Mouse (Mus musculus): ENCODE measurements around the gene Rtn1.
A peak's percentile ranks its signal among the peaks of the same experiment; 100 is the strongest.

Gene Rtn1

DNA sequence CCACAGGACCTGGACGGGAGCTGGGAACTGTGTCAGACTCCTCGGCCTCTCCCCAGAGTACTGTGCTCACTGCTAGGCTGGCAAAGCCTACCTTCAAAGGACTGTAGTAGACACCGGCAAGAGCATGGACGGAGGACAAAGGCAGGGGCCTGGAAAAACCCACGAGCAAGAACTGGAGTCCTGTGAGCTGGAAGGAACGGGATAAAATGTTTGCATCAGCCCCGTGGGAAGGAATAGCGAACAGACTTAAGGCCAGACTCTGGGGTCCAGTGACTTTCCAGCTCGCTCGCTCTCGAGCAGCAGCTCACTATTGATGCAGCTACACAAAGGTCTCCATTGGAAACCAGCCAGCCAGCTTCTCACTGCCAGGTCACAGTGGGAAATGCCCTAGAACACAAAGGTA, 34.0 kb downstream of the Rtn1 start:
- DNase-seq (ENCODE audit: low read depth, low spot score): peak; percentile 54

DNA sequence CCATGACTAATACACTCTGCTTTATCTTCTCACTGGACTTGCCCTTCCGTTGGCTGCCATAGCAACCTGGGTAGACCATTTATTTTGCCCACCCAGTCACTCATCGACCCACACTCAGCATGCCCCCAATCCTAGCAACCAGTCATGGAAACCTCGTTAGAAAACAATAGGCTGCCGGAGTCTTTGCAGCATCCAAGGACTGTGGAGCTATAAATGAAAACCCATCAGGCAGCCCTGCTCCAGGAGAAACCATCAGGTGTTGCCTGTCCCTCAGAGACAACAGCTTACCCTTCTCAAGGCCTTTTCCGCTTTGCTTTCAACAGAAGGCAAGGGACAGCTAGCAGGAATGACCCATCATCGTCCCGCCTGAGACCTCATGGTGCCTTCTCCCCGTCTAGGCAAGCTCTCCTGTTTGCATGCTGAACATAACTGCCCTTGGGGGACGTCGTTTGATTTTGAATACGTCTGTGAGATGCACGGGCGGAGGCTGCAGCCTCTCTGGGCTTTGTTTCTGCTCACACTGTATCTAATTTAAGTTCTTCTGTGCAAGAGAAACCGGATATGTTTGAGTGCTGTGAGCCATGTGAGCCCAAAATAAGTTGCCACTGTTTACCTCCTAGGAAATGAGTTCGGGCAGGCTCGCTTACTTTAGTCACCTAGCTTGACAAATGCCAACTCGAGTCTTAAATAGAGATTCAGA, 34.8 kb downstream of the Rtn1 start:
- DNase-seq (ENCODE audit: low read depth, low spot score): peak; percentile 78

DNA sequence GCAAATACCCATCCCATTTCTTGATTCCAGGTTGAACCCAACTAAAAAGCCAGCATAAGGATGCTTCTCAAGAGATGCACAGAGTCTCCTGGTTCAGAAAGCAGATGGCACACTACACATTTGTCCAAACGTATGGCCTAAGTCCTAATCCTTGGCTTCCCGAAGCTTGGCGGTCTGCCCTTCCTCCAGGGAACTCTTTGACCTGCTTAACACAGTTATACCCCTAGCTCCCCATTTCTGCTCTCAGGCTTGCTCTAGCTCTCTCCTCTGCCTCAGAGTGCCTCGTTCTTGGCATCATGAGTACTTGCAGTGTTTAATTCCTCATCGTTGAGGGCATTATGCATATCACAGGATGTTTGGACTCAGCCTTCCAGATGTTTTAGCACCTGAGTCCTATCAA, 38.8 kb downstream of the Rtn1 start:
- DNase-seq (ENCODE audit: low read depth, low spot score): no peak

DNA sequence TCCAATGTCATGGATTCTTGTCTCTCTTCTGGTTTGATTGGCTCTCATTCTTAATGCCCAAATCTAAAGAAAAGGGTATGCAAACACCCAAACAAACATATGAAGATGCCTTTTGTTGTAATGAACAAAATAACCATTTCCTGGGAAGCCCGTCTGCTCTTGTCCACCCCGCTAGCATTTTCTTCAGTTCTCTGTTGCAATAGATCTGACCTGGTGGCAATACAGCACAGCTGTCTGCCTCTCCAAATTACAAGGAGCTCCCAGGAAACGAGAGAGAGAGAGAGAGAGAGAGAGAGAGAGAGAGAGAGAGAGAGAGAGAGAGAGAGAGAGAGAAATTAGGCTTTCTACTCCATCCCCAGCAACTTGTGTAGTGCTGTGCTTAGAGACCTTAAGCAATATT, 42.1 kb downstream of the Rtn1 start:
- no peak for DNase-seq (ENCODE audit: low read depth, low spot score)

DNA sequence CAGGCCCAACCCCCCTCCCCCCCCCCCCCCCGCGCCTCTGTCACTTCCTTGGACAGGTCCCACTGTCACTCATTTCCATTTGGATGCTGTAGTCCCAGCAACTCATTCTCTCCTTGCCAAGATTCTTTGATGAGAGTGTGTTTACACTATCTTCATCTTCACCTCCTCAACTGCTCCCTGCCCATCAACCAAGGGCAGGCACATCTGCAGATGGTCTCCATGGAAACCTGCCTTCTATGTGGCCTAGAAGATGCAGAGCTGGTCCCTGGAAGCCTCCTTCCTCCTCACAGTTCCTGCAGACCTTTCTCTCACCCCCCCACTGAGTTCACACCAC, 42.8 kb downstream of the Rtn1 start:
- DNase-seq (ENCODE audit: low read depth, low spot score): no peak

DNA sequence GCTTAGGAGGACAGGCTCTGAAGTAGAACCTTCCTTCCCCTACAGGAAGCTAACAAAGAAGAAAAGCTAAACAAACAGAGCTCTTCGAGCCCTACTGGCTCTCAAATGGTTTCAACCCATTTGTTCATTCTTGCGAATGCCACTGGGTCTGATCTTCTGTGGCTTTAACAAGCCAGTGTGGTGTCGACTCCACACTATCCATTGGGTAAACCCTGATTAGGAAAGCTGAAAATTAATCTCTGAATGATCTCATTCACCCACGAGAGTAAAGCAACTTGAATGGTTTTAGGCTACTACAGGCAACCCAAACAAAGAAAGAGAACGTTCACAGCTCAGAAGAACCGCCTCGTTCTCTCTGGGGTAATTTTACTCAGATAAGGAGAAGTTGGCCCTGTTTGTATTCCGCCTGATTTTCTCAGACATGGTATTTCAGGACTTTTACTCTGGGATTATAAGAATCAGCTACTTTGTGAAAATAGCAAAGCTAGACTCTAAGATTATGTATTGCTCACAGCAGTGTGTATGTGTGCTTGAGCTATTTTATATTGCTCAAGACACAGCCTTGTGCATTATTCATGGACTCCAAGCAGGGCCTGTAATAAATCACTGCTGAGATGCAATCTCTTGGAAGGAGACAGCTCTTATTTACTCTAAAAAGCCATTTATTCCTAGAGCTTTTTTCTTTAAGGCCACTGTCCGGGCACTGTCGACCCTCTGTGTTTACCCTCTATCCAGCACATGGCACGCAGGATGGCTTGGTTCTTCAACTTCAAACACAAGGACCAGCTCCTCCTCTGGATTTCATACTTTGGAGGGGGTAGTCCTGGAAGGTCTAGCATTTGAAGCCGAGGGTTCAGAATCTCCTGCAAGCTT, 43.4 kb downstream of the Rtn1 start:
- peak; percentile 49 for DNase-seq (ENCODE audit: low read depth, low spot score)

DNA sequence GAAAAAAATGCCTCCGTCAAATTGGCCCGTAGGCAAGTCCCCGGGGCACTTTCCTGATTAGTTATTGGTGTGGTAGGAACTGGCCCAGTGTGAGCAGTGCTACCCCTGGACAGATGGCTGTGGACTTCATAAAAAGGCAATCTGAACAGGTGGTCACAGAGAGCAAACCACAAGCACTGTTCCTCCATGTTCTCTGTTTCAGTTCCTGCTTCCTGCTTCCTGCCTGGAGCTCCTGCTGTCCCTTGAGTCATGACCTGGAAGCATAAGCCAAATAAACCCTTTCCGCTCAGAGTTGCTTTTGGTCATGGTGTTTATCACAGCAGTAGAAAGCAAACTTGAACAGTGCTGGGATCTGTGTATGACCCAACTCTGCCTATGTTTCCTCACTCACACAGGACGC, 44.3 kb downstream of the Rtn1 start:
- DNase-seq (ENCODE audit: low read depth, low spot score): no peak

DNA sequence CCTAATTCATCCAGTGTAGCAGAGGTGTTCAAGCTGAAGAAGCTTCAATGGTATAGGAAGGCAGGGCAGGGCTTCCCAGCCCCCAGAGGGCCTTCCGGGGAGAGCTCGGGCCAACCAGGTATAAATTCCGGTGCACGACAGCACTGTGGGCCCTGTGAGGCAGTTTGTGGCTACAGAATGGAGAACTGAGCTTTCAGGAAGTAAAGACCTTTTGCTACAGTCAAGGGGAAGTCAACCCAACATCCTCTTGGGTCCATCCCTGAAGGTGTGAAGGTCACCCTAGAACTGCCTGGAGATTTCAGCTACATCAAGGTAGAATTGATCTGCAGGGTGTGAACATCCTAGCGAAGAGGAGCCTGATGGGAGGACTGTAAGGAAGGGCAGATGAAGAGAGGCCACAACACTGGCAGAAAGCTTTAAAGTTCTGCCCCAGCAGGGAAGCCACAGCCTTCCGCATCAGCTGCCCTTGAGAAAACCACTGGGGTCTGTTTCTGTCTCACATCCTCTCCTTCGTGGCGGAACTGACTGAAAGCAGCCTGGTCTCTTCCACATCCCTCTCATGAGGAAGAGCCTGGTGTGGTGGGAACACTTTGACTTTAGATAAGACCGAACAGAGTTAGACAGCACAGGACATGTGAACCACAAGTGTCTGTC, 47.0 kb downstream of the Rtn1 start:
- no peak for DNase-seq (ENCODE audit: low read depth, low spot score)

DNA sequence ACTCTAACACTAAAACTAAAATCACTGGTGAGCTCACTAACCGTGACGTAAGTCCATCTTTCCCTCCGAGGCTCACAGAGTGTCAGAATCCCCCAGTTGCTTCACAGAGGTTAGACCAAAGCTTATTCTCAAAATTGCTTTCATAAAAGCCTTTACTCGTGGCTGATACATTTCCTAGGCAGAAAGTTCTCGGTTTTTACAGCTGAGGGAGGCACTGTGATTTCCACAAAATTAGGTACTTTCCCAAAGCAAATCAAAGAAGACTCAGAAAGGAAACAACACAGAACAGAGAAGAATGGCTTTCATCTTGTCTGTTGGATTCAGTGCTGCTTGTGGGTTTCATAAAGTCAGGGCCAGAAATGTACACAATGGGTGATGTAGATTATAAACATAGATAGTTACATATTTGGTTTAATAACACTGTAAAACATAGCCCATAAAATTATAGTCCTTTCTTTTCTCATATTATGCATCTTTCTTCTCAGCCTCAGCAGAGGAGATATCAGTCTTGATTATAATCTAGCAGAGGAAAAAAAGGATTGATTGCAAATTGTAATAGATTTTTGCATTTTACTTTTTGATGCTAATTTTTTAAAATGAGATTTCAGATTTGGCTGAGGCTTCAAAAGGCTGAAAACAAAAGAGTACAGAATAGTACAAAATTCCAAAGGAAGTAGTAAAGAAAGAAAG, 47.8 kb downstream of the Rtn1 start:
- DNase-seq (ENCODE audit: low read depth, low spot score): no peak

DNA sequence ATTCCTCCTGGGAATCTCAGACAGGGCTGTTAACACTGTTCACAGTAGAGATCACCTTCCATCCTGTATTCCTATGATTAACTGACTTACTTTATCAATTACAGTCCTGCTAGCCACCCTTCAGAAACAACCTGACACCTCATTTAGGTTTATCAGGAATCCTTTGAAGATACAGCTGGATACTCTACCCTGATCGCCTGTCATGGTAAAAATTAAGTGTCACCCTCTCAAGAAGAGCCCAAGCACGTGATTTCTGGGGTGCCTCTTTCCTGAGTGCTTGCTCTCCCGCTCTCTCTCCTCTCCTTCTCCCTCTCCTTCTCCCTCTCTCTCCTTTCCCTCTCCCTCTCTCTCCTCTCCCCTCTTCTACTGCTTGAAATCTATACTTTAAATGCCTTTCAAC, 49.0 kb downstream of the Rtn1 start:
- no peak for DNase-seq (ENCODE audit: low read depth, low spot score)

DNA sequence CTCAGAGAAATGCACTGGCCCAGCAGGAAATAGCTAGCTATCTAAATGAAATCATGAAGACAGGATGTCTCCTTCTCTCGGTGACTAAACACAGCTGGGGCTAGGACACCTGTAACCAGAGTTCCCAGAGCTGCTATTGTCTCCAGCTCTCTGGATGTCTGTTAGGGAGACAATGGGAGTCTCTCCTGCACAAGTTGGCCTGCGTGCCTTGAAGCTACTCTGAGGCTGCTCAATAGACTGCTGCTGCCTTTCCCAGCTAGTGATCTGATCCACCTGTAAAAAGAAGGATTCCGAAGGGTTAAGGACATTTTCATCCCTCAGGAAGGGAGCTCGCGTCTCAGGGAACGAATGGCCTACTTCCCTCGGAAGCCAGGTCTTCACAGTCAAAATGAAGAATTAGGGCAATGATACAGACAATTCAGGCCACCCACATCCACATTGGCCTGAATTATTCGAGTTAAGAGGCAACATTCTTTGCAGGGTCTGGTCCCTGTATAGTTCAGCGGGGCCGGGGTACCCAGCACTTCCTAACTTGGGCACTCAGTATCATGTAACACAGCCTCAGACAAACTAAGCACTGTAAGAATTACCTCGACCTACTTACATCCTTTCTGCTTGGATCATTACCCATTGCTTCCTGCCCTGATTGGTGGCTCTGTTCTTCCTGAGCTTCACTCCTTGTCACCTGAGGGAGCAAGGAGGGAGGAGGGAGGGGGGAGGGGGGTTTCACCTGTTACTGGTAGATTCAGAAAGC, 51.0 kb downstream of the Rtn1 start:
- DNase-seq (ENCODE audit: low read depth, low spot score): no peak

DNA sequence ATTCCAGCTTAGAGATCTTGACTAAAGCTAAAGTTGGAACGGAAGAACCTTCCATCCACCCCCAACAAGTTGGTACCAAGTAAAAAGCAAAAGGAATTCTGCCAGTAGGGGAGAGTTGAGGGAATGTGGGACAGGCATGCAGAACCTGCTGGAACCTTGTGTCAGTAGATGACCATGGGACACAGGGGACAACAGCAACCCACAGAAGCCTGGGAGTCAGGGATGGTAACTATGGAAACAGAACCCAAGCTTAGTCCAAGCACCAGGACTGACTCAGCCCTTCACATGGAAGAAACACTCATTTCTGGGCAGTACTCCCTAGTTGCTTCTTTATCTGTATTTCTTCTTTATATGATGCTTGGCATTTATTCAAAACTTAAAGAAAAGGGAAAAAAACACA, 54.6 kb downstream of the Rtn1 start:
- no peak for DNase-seq (ENCODE audit: low read depth, low spot score)

DNA sequence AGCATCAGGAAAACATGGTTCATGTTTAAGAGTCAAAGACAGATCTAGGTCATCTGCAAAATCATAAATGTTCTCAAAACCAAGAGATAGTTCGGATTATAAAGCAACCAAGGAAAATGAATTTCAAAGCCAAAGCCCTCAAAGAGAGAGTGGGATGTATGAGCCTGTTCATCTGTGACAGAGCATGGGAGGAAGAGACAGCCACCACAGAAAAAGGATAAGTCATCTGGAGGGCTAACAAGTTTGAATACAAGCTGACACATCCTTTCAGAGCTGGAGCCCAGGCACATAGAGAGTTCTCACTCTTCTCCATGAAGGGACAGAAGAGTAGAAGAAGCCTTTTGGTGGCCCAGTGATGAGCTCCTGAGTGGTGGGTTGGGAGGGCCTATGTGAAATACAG, 55.3 kb downstream of the Rtn1 start:
- no peak for DNase-seq (ENCODE audit: low read depth, low spot score)

DNA sequence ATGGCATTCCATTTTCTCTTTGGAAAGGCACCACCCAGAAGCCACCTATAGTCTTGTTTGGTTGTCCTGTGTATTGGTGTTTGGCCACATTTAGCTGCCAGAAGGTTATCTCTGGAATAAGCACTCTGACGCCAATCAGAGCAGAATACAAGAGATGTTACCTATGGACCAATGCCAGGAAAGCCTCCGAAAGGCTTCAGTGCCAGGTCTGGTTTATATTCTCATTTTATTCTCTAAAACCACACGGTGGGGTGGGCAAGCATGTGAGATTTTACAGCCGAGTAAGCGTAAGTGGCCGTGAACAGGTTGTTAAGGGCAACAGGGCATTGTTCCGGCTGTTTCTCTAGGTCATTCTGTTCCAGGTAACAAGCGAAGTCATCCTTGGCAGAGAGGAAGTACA, 60.3 kb downstream of the Rtn1 start:
- no peak for DNase-seq (ENCODE audit: low read depth, low spot score)

DNA sequence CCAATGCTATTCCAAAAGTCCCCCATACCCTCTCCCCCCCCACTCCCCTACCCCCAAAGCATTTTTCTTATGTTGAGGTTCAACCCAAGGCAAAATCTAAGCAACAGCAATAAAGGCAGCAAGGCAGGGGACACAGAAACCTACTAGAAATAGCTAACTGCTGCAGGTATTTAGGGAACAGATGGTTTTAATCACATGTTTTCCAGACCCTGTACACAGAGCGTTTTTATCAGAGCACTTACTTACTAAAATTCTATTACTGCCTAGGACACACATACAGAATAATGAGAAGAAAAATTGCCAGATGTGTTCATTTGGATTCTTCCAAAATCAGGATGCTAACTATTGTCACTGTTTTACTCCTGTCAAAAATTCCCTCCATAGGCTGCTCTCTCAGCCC, 61.7 kb downstream of the Rtn1 start:
- DNase-seq (ENCODE audit: low read depth, low spot score): no peak

DNA sequence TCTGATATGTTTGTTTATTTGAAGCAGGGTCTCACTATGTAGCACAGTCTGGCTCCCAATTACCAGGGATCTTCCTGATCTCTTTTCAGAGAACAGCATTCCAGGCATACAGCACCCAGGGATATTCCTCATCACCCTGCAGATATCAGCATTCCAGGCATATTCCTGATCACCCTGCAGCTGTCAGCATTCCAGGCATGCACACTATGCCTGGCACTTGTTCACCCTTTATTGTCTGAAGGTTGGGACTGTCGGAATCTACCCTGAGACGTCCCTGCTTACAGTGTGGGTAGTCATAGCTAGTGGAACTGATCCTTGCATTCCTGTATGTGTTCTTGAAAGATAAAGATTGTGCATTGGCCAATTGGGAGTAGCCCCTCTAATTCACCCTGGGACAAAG, 65.2 kb downstream of the Rtn1 start:
- no peak for DNase-seq (ENCODE audit: low read depth, low spot score)

DNA sequence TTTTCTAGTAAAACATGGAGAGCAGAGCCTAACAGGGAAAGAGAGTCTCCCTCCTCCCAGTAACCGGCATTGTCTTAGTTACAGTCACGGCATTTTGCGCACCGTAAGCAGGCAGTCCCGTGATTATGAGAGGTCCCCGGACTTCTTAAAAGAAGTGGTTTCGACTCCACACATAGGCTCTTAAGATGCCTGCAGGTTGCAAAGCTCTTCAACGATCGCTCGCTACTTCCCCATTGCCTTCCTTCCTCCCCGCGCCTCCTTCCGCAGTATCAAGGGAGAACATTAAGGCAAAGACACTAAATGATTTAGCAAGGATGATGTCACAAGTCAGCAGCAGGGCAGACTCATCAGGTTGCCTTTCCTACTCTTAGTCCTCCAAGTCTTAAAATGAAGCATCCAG, 72.8 kb downstream of the Rtn1 start:
- DNase-seq (ENCODE audit: low read depth, low spot score): no peak

DNA sequence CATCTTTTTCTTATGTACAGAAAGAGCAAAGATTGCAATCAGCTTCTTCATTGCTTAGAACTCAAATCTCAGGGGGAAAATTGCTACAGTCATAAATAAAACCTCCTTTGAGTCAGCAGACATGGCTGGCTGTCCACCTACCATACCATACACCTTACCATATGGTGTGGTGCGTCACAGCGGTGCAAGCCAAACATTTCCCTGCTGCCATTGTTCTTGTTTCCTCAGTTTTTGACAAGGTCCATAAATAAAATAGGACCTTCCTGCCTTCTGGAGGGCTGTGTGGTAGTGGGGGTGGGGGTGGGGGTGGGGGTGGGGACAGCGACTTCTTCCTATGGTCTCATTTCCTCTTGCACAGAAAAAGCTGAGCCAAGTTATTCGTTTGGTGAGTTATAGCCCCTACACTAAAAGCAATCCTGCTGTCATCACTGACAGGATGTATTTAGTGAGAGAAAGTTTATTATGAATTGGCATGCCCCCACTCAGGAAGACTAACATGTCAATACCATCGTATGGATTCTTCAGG, 76.3 kb downstream of the Rtn1 start:
- DNase-seq (ENCODE audit: low read depth, low spot score): no peak

DNA sequence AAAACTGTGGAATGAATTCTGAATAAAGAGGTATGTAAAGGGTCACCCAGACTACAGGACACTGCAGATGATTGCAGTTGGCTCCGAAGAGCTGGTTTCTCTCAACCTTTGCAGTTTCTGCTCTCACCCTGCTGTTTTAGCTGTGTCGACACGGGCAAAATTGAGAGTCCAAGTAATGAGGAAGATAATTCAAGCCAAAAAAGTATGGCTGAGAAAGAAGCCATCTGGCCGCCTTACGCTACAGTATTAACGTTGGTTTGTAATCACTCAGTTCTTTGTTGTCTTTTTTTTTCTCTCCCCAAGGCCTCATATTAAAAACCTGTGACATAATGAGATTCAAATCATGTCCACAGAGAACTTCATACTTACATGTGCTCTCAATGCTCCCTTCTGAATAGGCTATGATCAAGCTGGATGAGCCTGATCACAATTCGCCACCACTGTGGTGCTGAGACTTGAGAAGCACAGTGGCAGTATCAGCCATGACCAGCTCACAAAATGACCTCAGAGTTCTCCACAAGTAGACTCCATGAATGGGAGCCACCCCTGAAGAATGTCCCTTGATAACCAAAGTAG, 76.9 kb downstream of the Rtn1 start:
- no peak for DNase-seq (ENCODE audit: low read depth, low spot score)

DNA sequence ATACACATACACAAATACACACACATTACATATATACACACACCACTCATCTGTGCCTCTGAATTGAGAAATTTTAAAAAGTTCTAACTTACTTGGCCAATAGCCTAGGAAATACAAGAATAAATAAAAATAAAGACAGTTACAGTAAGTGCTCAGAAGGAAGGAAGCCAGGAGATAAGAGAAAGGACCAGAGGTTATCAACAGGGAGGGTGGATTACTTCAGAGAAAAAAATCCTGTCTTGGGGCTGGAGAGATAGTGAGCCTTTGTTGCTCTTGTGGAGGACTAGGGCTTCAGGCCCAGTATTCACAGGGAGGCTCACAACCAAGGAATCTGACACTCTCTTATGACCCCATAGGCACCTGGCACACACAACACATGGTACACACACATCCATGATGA, 82.8 kb downstream of the Rtn1 start:
- DNase-seq (ENCODE audit: low read depth, low spot score): no peak

DNA sequence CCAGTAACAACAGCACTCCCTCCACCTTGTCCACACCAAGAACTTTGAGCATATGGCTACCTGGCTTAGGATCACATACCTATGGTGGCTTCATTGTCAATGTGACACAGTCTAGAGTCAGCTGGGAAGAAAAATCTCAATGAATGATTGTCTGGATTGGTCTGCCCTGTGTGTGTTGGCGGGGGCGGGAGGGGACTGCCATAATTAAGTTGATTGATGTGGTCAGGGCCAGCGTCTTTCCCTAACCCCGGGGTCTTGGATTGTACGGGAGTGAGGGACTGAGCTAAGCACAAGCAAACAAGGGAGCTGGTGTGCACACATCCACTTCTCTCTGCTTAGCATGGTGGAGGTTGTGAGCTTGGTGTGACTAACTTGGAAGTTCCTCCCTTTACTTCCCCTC, 83.8 kb downstream of the Rtn1 start:
- no peak for DNase-seq (ENCODE audit: low read depth, low spot score)
